Mouse (Mus musculus) thymus, postnatal 0 days (tissue): ENCODE measurements around the gene Dis3. TPM values are rescaled to one million over a fixed set of nuclear protein-coding genes. Genes with fewer than 3 reads are reported as not detected.

Experiments used
- DNase-seq: peaks from one replicate; pipeline ENCODE4 v3.0.0-alpha.2; 2015; ENCODE audit warnings: low spot score
- polyA plus RNA-seq: library from polyadenylated mRNA; unstranded; fragments of >200 nt; fragmentation: Nextera tagmentation; extraction: Ambion mirVana; gene quantifications from 2 replicates; pipeline ENCODE4 v1.2.1, GENCODE M21; 2015

Gene Dis3
- polyA plus RNA-seq = 23.9 TPM in 2 replicates

- DNase-seq = peak; percentile 99
Observed at GRCm38 (mm10) chr14:99099267-99099966, at the start of gene Dis3, which contains the start of gene Pibf1. Gene Dis3 (minus strand): TSS chr14:99099770. Gene Pibf1 (plus strand): TSS chr14:99099424.

DNA sequence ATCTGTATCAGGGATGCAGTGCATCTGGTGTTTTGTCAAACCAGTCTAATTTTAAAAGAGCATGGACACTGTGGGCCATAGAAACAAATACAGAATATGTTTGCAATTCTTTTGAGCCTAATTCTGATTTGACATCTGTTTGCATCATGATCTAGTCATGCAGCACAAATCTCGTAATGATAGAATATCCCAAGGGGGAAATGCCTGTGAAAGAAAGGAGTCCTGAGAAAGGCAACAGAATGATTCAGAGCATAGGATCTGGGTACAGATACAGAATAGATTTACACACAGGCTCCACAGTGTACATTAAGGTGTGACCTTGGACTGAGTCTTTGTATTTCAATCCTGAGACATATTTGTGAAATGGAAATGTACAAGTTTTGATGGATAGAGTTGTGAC lies 47.3 kb upstream of the Dis3 start:
- DNase-seq = no peak

DNA sequence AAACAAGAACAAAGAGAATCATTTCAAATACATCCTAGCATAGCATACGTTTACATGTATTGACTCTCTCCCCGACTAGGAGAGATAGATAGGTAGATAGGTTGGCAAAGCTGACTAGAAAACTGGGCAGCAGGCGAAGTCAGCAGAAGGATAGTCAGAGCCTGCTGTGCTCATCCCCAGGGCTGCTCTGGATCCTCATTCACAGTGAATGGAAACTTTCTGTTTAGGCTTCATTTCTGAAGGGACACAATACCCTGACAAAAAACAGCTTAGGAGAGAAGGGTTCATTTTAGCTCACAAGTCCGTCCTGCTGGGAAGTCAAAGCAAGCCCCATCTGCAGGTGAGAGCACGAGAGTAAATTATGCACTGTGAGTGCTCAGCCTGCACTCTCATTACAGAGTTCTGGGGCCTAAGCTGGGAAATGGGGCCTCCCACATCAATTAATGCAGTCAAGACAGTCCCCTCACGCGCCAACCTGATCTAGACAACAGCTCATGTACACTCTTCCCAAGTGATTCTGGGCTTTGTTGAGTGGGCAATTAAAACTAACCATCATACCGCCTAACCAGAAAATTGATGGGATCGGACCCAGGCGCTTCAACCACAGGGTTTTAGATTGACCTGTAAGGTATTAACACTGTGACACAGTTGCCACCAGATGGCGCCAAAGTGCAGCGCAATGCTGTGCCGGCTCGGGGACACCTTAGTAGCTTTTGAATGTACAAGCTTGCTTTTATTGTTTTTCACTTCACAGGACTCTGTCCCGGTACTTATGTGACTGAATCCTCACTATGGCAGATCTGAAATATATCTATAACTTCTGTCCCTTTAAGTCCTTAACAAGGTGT lies 42.4 kb upstream of the Dis3 start:
- DNase-seq = peak; percentile 79

DNA sequence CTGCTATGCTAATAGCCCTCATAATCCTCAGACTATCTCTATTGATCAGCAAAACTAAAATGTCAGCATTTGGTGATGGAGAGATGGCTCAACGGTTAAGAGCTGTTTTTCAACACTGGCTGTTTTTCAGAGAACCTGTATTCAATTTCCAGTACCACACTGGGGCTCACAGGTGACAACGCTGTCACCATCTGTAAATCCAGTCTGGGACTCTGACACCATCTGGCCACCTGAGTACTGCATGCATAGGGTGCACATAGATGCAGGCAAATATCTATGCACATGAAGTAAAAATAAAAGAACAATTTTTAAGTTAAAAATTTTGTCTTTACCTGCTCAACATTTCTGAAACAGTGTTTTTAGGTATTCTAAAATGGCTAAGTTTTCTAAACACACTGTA lies 40.5 kb upstream of the Dis3 start:
- no peak for DNase-seq

GRCm38 (mm10) chr14:99136297-99136696 lies 36.7 kb upstream of the Dis3 start:
- no peak for DNase-seq

DNA sequence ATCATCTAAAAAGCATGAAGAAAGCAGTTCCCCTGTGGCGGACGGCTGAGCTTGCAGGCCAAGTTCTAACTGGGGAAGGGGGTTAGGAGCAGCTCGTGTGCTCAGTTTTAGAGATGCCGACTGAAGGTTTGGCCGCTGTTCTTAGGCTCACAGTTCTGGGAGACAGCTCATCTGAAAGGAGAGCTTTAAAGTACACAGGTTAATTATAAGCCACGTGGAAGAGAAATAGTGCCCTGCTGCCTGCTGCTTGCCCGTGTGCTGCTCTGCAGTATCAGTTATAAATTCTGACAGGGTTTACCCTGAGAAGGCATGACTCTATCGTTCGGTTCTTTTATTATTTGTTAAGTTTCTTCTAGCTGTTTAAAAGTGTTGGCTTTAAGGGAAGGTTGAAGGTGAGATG lies 36.2 kb upstream of the Dis3 start:
- no peak for DNase-seq

- no peak for DNase-seq
Observed at GRCm38 (mm10) chr14:99134048-99134447, 34.5 kb upstream of the Dis3 start.

GRCm38 (mm10) chr14:99129050-99129449 lies 29.5 kb upstream of the Dis3 start:
- DNase-seq = no peak

- no peak for DNase-seq
Observed at GRCm38 (mm10) chr14:99127509-99127908, 27.9 kb upstream of the Dis3 start.

- no peak for DNase-seq
Observed at GRCm38 (mm10) chr14:99126713-99127112, 27.1 kb upstream of the Dis3 start.

- no peak for DNase-seq
Observed at GRCm38 (mm10) chr14:99124076-99124475, 24.5 kb upstream of the Dis3 start.

GRCm38 (mm10) chr14:99121584-99122339 lies 22.2 kb upstream of the Dis3 start:
- DNase-seq = no peak

DNA sequence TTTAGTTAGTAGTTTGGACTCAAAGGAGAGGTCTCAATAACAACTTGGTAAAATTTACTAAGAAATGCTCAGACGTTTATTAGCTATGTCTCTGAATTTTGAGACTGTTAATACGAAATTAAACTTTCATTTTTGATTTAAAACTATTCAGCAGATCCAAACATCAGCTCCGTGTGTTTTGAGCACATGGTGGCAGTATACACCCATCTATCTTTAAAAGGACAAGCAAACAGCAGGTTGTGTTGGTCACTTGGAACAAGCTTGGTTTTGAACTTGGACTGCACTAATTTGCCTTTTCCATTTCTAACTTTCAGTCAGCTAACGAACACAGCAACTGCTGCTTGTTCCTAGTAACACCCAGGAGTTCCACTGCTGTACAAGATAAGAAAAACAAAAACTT lies 18.0 kb upstream of the Dis3 start:
- no peak for DNase-seq

DNA sequence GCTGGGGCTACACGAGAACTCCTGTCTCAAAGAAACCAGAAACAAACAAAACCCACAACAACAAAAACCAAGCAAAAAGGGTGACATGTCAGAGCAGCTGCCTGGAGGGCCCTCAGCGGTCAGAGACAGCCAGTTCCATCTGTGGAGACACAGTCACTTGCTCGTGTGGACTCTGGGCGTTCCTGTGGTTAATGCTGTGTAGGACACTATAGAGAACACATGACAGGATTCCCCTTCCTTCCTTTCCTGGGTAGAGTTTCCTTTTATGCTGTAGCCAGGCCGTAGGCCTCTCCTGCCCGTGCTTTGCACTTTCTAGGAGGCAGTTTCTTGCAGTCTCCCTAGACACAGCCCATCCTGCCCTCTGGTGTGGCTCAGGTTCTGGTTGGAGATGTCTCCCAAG lies 9.2 kb upstream of the Dis3 start:
- DNase-seq = no peak

- DNase-seq = no peak
Observed at GRCm38 (mm10) chr14:99107631-99108187, 8.1 kb upstream of the Dis3 start.

DNA sequence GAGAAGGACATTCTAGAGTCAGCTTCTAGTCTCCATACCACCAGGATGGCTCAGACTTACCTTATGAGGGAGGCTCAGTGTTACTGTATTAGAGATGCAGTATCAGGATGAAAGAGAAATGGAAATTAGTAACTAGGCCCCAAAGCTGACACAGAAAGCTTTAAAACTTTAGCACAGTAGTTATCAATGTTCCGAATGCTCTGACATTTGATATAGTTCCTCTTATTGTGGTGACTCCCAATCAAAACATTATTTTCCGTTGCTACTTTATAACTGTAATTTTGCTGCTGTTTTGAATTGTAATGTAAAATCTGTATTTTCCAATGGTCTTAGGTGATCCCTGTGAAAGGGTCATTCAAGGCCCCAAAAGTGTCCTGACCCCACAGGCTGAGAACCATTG lies 7.1 kb upstream of the Dis3 start:
- no peak for DNase-seq

DNA sequence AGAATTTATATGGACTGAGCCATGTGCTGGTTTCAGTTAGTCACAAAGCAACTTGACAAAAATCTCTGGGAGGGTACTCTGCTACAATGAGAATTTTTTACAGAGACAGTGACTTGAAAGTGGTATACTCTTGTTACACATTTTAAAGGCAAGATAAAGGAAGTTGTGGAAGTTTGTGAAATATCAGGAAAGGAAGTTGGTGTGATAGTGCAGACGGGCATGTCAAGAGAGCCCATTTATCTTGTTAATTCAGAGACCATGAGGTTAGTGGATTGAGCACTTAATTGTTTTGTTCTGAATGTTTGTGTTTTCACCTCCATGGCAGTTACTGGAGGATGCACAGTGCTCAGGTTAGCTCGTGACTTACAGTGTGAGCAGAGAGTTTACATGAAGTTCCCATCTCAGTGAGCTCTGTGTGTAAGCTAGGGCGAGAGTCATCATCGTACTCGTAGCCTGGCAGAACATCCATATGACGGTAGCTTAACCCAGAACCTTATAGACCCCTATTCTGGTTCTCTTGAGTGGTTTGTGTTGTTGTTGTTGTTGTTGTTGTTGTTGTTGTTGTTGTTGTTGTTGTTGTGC lies 5.1 kb upstream of the Dis3 start:
- DNase-seq = no peak

DNA sequence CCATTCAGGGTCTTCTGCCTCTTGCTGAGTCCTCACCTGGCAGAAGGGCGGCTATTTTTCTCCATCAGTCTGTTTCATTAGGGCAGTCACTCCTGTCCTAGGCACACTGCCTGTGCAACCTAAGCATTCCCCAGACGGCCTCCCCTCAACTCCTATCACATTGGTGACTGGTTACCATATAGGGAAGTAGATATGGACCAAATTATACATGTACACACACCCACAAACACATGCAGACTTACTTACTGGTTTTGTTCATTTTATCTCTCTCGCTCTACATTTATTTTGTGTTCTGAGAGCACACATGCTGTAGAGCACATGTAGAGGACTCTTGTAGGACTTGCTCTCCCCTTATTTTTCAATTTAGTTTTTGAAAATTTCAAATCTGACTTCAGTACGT lies 3.5 kb upstream of the Dis3 start:
- no peak for DNase-seq

GRCm38 (mm10) chr14:99099967-99100587 lies 507 bp upstream of the Dis3 start:
- DNase-seq = peak; percentile 35

DNA sequence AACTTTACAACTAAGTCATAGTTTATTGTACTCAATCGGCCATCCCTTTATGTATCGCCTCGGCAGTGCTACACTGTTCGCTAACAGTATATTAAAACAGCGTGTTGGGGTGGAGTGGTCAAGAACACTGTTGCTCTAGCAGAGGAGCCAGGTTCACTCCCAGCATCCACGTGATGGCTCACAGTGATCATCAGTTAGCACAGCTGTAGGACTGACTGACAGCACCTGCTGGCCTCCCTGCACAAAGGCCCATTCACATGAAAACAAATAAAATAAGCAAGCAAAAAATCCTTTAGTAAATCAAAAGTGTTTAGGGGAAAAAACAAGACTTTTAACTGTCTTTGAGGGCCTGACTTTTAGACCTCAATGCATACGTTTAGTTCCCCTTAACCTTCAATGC lies 10.6 kb downstream of the Dis3 start:
- DNase-seq = no peak

DNA sequence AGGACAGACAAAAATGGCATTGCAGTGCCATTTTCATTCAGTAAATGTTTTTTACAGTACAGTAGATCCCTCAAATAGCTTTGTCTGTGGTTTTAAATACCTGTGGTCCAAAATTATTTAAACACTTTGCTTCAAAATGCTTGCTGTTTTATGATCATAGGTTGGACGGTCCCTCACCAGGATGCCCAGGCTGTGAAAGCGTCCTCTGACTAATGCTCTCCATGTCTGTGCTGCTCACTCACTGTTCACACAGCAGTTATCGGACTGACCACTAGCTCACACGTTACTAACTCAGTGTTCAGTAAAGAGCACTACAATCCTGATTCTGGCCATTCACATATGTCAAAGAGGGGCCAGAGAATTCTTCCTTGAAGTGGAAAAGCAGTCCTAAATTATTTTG lies 28.4 kb downstream of the Dis3 start:
- DNase-seq = no peak
